Mouse (Mus musculus) central nervous system, embryonic 14 days (tissue): ENCODE measurements around the gene Zbtb32. TPM values are rescaled to one million over a fixed set of nuclear protein-coding genes. Genes with fewer than 3 reads are reported as not detected.

Experiments used
- polyA plus RNA-seq: library from polyadenylated mRNA; depleted of rRNA; stranded (reverse); fragments of >200 nt; gene quantifications from 2 replicates; pipeline ENCODE4 v1.2.3, GENCODE M21; 2012; rRNA removed

The Zbtb32 gene
- 0.18 and 0.21 TPM in 2 replicates for polyA plus RNA-seq

DNA sequence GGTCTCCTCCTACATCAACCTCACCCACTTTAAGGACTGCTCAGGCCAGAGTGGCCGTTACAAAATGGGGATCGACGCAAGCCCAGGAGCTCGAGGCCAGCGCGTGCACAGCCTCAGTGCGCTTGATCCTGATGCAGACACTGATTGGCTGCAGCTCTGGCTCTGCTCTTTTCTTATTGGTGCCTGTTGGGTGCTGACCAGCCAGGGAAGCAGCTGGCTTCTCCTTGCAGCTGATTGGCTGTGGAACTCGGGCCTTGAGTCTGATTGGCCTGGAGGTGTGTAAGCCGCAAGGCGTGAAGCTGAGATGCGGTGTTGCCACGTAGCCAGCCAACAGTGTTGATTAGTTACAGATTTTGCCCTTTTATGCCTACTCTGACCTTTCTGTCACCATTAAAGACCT lies at the start of gene Zbtb32:
Zbtb32 (minus strand) TSS at position 124 of the 400 bp plus-strand sequence.

DNA sequence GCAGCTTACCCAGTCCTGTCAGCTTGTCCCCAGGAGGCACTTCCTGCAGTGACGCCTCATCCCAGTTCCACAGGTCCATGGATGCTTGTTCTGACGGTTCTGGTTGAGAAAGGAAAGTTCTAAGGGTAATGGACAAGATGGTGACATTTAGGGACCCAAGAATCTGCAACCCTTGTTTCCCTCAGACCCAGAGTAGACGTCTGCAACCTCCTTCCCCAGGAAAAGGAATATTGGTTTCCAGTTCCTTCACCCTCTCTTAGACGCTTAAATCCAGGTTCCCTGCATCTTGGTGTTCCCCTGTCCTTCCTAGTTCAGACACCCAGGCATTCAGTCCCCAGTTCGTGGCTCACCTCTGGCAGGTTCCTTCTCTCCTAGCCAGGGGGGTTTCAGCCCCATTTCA lies 37.0 kb upstream of the Zbtb32 start, which contains the start of gene Etv2:
Etv2 (minus strand) TSS at position 101 of the 400 bp plus-strand sequence.

DNA sequence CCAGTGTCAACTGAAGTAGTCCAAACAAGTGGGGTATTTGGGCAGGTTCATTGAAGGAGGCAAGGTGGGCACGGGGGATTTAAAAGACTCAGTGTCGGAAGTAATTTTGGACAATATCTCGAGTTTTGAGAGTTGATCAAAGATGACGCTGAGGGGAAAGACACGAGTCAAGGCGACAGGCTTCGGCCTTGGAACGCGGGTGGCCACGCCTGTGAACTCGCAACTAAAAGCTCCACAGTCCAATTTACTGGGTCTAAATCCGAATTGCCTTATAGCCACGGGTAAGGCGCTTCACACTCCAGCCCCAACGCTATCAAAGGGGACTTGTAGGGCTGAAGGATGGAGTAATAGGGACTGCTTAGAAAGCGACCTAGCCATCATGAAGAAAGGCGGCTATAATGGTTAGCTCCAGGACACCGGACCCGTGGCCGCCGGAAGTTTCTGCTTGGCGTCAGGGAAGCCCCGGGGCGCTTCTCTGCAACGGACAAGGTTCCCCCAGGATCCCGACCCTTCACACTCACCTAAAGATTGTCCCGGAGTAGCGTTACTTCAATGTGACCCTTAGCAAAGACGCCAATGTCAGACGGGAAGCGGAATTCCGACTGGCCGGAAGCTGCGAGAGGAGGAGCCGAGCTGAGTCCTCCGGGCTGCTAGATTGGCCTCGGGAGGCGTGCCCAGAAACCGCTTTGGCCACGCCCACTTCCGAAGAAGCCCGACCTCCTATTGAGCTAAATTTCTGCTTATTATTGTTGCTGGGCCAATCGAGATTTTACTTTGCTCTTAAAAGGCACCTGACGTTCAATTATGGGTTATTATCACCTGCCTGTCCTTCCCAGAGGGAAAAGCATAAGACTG lies 27.0 kb upstream of the Zbtb32 start, which contains the start of gene Cox6b1:
Cox6b1 (minus strand) TSS at position 622 of the 855 bp plus-strand sequence.

DNA sequence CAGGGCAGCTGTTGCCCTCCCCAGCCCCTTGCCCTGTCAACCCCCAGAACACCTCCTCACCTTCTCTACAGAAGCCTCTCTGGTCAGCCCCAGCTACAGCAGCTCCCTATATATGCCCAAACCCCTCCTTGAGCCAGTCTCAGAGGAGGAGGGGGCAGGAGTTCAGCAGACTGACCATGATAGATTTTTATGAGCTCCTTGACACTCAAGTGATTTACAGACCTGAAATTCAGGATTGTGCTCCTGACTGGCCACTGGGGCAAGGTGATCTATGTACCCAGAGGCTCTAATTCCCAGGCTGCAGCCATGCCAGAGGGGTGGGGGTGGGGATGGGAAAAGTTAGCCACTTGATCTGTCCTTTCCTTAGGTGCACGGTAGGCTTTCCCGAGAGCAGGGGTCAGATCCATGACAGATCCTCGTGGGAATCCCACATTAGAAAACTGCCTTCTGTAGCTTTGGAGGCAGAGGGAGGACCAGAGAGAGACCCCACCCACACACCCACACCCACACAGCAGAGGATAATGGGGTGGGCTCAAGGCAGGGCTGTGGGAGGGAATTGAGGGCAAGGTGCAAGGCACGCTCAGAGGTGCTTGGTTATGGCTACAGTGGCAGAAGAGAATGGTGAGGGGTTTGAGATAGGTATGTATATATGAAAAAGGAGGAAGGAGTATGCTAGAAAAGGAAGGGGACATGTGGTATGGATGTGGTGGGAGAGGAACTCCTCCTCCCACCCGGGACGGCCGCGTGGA lies 14.1 kb upstream of the Zbtb32 start, which contains the start of gene Upk1a:
Upk1a (minus strand) TSS at position 194 of the 749 bp plus-strand sequence.

DNA sequence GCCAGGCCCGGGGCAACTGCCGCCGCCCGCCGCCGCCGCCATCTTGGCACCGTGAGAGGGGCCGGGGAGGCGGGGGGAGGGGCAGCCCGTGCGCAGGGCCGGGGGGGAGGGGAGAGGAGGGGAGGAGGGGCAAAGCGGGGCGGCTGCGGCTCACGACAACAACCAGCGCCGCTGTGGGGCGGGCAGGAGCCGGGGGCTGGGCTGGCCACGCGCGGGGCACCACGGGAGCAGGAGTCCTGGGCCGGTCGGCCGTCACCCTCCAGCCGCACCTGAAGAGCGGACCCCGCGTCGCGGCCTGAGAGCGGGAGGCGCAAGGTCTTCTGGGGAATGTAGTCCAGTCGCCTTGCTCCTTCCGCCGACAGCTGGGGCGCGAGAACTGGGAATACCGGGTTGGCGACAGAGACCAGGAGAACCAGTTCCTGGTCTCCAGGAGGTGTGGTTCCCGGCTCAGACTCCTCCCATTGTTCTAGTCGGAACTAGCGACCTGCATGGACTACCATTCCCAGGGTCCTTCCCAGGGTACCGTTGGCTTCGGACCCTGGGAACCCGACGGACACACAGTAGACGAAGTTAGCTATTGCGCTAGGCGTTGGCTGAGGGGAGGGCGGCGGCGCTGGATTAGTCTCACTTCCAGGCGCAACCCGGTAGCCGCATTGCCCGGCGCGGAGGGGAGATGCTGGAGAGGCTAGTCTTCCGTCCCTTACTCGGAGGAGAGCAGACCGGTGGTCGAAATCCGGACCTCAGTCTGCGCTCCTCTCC lies 9.9 kb downstream of the Zbtb32 start, which contains the start of gene Kmt2b:
Kmt2b (minus strand) TSS at position 51 of the 759 bp plus-strand sequence.

DNA sequence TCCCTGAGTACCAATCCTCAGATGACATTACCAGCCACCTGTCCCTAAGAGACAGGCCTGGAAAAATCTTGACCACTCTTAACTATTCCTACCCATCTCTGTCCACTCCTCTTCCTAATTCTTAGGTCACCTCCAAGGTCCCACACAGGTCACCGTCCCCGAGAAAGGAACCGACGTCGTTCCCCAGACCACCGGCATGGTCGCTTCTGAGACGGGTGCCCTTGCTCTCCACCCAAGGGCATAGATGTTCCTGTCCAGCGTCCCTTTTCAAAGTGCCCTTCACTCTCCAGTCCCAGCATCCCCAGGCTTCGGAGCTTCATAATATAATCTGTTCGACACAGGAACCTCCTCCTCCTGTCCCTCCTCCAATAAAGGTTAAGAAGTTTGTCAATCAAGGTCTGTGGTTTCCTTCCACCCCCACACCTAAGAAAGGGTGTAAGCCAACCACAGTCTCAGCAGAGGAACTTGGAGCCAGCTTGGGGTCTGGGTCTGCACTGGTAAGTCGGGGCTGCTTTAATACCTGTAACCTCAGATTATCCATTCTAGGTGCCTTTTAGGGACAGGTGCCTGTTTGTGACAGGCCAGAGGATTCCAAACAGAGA lies 33.6 kb downstream of the Zbtb32 start, which contains the start of gene Igflr1:
Igflr1 (plus strand) TSS at position 458 of the 602 bp plus-strand sequence.

DNA sequence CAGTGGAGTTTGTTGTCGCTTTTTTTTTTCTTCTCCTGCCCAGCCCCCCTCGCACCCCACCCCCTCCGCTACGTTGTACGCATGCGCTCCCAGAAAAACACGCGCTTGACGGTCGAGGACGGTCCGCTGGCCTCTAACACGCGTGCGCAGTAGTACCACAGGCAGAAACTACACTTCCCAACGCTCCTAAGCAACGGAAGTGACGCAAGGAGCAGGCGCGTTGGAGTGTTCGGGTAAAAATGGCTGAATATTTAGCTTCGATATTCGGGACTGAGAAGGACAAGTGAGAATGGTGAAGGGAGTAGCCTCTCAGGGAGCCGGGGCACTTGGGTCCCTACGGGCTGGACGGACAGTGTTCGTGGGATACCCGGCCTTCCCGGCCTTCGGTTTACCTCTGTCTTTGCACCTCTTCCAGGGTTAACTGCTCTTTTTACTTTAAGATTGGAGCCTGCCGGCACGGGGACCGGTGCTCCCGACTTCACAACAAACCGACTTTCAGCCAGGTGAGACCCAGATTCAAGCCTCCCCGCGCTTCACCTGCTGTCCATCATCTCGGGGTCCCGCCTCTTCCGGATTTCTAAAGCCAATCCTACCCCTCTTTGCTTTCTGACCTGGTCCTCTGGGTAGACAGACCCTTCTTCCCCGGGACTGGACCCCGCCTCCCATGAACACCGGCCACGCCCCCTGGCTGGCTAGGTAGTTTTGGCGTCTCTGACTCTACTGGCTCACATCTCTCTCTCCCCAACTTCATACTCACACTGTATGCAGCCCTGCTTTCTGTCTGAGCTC lies 35.4 kb downstream of the Zbtb32 start, which contains the start of the genes U2af1l4, Gm49396 and Psenen:
U2af1l4 (plus strand) TSS at position 185 of the 789 bp plus-strand sequence.
Gm49396 (plus strand) TSS at position 228 of the 789 bp plus-strand sequence.
Psenen (minus strand) TSS at position 511 of the 789 bp plus-strand sequence.

DNA sequence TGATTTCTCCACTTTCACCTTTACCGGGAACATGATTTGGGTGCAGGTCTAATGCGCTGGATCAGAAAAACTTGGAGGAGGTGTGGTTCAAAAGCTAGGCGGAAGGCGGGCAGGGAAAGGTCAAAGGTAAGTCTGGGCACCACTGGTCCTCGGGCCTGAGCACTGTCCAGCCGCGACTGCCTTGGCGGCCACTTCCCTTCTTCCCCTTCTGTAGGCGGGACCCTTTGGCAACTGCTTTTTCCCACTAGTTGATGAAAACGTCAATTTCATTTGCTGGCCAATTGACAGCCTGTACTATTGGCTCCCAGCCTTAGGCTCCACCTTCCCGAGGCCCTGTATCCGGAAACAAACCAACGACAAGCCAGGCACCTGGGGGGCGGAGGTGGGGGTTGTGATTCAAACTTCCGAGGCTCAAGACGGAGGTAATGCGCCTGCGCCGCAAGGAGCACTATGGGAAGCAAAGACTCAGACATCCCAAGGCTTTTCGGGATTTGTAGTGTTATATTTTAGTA lies 39.2 kb downstream of the Zbtb32 start, which contains the start of gene Lin37:
Lin37 (minus strand) TSS at position 396 of the 512 bp plus-strand sequence.

DNA sequence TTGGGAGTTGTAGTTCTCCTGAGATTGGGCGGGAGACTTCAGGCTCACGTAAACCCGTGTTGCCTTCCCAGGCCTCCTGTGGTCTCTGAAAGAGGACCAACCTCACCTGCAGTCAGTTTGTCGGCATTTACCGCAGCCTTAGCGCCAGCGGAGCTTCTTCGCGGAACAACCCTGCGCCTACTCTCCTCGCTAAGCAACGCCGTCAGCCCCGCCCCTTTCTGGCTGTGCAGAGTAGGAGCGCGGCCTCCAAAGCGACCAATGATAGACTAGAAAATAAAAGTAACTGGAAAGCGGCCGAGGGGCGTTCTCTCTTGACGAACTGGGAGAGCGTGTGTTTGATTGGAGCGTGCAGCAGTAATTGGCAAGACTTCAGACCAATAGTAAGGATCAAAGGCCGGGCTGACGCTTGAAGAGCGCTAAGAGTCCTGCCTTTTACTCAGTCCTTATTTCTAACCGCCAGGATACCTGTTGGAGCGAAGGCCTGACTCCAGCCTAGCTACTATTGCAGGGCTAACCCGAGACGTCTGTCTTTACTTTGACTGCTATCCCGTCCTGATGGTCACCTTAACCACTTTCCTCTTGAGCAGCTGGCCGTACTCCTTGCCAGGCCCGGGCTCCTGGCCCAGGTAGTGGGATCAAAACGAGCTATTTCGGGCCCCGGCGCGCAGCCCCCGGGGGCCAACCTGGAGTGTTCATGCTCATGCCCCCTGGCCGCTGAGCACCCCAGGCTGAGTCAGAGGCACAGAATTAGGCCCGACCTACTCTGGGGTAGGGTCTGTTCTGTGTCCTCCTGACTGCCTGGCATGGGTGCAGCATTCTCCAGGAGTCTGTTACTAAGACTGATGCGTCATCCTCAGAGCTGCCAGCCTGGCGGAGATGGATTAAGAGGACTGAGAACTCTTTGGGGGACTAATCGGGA lies 46.3 kb downstream of the Zbtb32 start, which contains the start of the genes Hspb6 and Proser3:
Hspb6 (plus strand) TSS at position 77 of the 919 bp plus-strand sequence.
Proser3 (minus strand) TSS at position 198 of the 919 bp plus-strand sequence.

Other genes starting within 250 kb of the Zbtb32 start
- gene Lrfn3, start 236.1 kb downstream of the Zbtb32 start, polyA plus RNA-seq: 21.5 and 22.5 TPM in 2 replicates
- 28.6 and 28.9 TPM in 2 replicates for gene Tyrobp, start 185.1 kb downstream of the Zbtb32 start, polyA plus RNA-seq
- 0.79 and 0.81 TPM in 2 replicates for gene Hcst, start 179.1 kb downstream of the Zbtb32 start, polyA plus RNA-seq
- gene Nfkbid, start 177.2 kb downstream of the Zbtb32 start, polyA plus RNA-seq: 2.7 TPM in 2 replicates
- gene Aplp1, start 153.4 kb downstream of the Zbtb32 start, polyA plus RNA-seq: 419 and 440 TPM in 2 replicates
- 1.2 and 1.9 TPM in 2 replicates for gene Kirrel2, start 141.2 kb downstream of the Zbtb32 start, polyA plus RNA-seq
- gene Nphs1, start 140.6 kb downstream of the Zbtb32 start, polyA plus RNA-seq: 1.2 and 2.2 TPM in 2 replicates
- gene Prodh2, start 105.3 kb downstream of the Zbtb32 start, polyA plus RNA-seq: not detected in 2 replicates
- gene Arhgap33, start 63.8 kb downstream of the Zbtb32 start, polyA plus RNA-seq: 224 and 228 TPM in 2 replicates
- gene Hspb6, start 46.7 kb downstream of the Zbtb32 start, polyA plus RNA-seq: 7.7 and 8.1 TPM in 2 replicates
- 24.6 and 24.9 TPM in 2 replicates for gene Proser3, start 46.6 kb downstream of the Zbtb32 start, polyA plus RNA-seq
- gene Lin37, start 39.1 kb downstream of the Zbtb32 start, polyA plus RNA-seq: 51.4 and 53.4 TPM in 2 replicates
- 90.6 and 105 TPM in 2 replicates for gene U2af1l4, start 35.6 kb downstream of the Zbtb32 start, polyA plus RNA-seq
- gene Gm49396, start 35.6 kb downstream of the Zbtb32 start, polyA plus RNA-seq: 6.8 and 8.1 TPM in 2 replicates
- gene Psenen, start 35.3 kb downstream of the Zbtb32 start, polyA plus RNA-seq: 130 and 143 TPM in 2 replicates
- gene Igflr1, start 33.5 kb downstream of the Zbtb32 start, polyA plus RNA-seq: 7.5 and 8.5 TPM in 2 replicates
- gene Kmt2b, start 10.2 kb downstream of the Zbtb32 start, polyA plus RNA-seq: 69.9 and 74.4 TPM in 2 replicates
- gene Upk1a, start 13.9 kb upstream of the Zbtb32 start, polyA plus RNA-seq: 2.3 and 2.6 TPM in 2 replicates
- 788 and 848 TPM in 2 replicates for gene Cox6b1, start 27.2 kb upstream of the Zbtb32 start, polyA plus RNA-seq
- gene Etv2, start 36.9 kb upstream of the Zbtb32 start, polyA plus RNA-seq: not detected in 2 replicates
- gene Rbm42, start 51.4 kb upstream of the Zbtb32 start, polyA plus RNA-seq: 91.4 and 95.2 TPM in 2 replicates
- 35.7 and 41.2 TPM in 2 replicates for gene Haus5, start 66.1 kb upstream of the Zbtb32 start, polyA plus RNA-seq
- gene Pmis2, start 72.7 kb upstream of the Zbtb32 start, polyA plus RNA-seq: not detected in 2 replicates
- not detected in 2 replicates for gene 2200002J24Rik, start 100.0 kb upstream of the Zbtb32 start, polyA plus RNA-seq
- 1.4 and 1.6 TPM in 2 replicates for gene Atp4a, start 113.3 kb upstream of the Zbtb32 start, polyA plus RNA-seq
- gene Tmem147, start 130.6 kb upstream of the Zbtb32 start, polyA plus RNA-seq: 182 and 186 TPM in 2 replicates
- 0.09 and 0.11 TPM in 2 replicates for gene Gapdhs, start 144.8 kb upstream of the Zbtb32 start, polyA plus RNA-seq
- gene Sbsn, start 152.6 kb upstream of the Zbtb32 start, polyA plus RNA-seq: 5.6 and 7.5 TPM in 2 replicates
- gene Dmkn, start 164.8 kb upstream of the Zbtb32 start, polyA plus RNA-seq: 0.93 and 11.3 TPM in 2 replicates
- gene Krtdap, start 189.0 kb upstream of the Zbtb32 start, polyA plus RNA-seq: 0.44 and 18.8 TPM in 2 replicates
- gene Ffar2, start 224.9 kb upstream of the Zbtb32 start, polyA plus RNA-seq: 0.10 and 0.16 TPM in 2 replicates